Mouse (Mus musculus) skeletal muscle tissue, postnatal 0 days (tissue): Measurements from ENCODE around the gene Scgb2b21. TPM values are rescaled to one million over a fixed set of nuclear protein-coding genes. Genes with fewer than 3 reads are reported as not detected.

Experiments used
- polyA plus RNA-seq: library from polyadenylated mRNA; unstranded; fragments of >200 nt; fragmentation: Nextera tagmentation; extraction: Ambion mirVana; gene quantifications from 2 replicates; pipeline ENCODE4 v1.2.1, GENCODE M21; 2015

The Scgb2b21 gene
- not detected in 2 replicates for polyA plus RNA-seq

GRCm38 (mm10) chr7:33520358-33520757 lies at the start of gene Scgb2b21:
Gene Scgb2b21, minus strand, starts transcription at chr7:33520458.

Other genes with a start within 250 kb of the Scgb2b21 start
- not detected in 2 replicates for gene Scgb2b19, start 240.1 kb downstream of the Scgb2b21 start, polyA plus RNA-seq
- gene Scgb1b19, start 233.2 kb downstream of the Scgb2b21 start, polyA plus RNA-seq, result not detected in 2 replicates
- gene Scgb2b20, start 154.1 kb downstream of the Scgb2b21 start, polyA plus RNA-seq, result not detected in 2 replicates
- gene Scgb1b20, start 147.2 kb downstream of the Scgb2b21 start, polyA plus RNA-seq, result not detected in 2 replicates
- not detected in 2 replicates for gene Scgb2b24, start 218.9 kb upstream of the Scgb2b21 start, polyA plus RNA-seq
- not detected in 2 replicates for gene Scgb1b24, start 223.3 kb upstream of the Scgb2b21 start, polyA plus RNA-seq